ENCODE assay signal across 16 mouse cellular contexts in genomic region chr5:51156901-51157300, GRCm38 (mm10).
"Had no signal": no experiment of that assay in that cellular context is flagged by ENCODE, and none has a peak within 500 bp of the region (broad histone marks: within the 10 kb centered on the region; RNA-seq: fewer than 3 reads in every experiment).

No protein-coding gene starts in this region.

- H3K36me3 ChIP-seq: neural tube, embryonic 13.5 days; neural tube, embryonic 15.5 days; stomach, embryonic 15.5 days had no signal

- H3K27ac ChIP-seq: neural tube, embryonic 13.5 days; neural tube, embryonic 15.5 days; stomach, embryonic 15.5 days; stomach, postnatal 0 days had no signal

- H3K9me3 ChIP-seq: neural tube, embryonic 13.5 days; neural tube, embryonic 15.5 days; stomach, embryonic 15.5 days had no signal

- H3K27me3 ChIP-seq: neural tube, embryonic 13.5 days; neural tube, embryonic 15.5 days; stomach, embryonic 15.5 days had no signal

- H3K4me1 ChIP-seq: neural tube, embryonic 13.5 days; neural tube, embryonic 15.5 days; stomach, embryonic 15.5 days had no signal

- H3K4me2 ChIP-seq: neural tube, embryonic 13.5 days; neural tube, embryonic 15.5 days; stomach, embryonic 15.5 days had no signal

- DNase-seq: retina, postnatal 1 day; right cerebral cortex, adult 18-20 months; right cerebral cortex, postnatal 14 days; right cerebral cortex, postnatal 25 days; right cerebral cortex, postnatal 4 days; spleen, adult 18-20 months; thymus, adult 18-20 months; thymus, adult 2 months; thymus, postnatal 14 days; thymus, postnatal 25 days; thymus, postnatal 36 days; thymus, postnatal 4 days had no signal

- H3K9ac ChIP-seq: neural tube, embryonic 13.5 days; neural tube, embryonic 15.5 days; stomach, embryonic 15.5 days had no signal

- H3K4me3 ChIP-seq: neural tube, embryonic 13.5 days; neural tube, embryonic 15.5 days; stomach, embryonic 15.5 days had no signal
